Mouse (Mus musculus) erythroblast, embryonic 14.5 days (primary cell): ENCODE measurements around the gene Qtrt2.

Experiments used
- GATA1 ChIP-seq: IDR thresholded peaks from 2 replicates; pipeline ENCODE4 v1.6.1; 2012; ENCODE audit warnings: low read length, inconsistent platforms, mixed read lengths
- TAL1 ChIP-seq: IDR thresholded peaks from 3 replicates; pipeline ENCODE4 v1.6.1; 2012; ENCODE audit warnings: low read length, inconsistent platforms, mixed read lengths

DNA sequence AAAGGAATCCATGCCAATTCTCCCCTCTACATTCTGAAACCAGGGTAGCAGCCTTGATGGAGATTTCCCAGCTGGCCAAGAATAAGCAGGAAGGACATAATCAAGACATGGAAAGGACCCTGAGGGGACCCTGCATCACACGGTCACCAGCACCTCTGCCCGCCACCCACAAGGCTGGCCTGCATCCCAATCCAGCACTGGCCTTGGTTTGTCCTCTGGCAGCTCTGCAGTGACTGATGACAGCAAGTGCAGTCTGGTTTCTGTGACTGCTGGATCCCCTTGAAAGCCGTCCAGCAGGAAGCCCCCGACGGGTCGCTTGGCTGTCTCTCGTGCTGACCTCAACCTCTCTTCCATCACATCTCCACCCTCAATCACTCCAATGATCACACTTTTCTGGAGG, 55.2 kb downstream of the Qtrt2 start:
- TF ChIP-seq TAL1 (no peak), GATA1 (no peak)
